Mouse (Mus musculus): Measurements from ENCODE around the gene Polr2l.

GRCm38 (mm10) chr7:141493729-141494128, 18.8 kb upstream of the Polr2l start:
- TF ChIP-seq CTCF (conservative IDR thresholded peaks at IDR 0.05; ENCODE audit: low read length) (no peak), NANOG (IDR thresholded peaks at IDR 0.05; ENCODE audit: borderline replicate concordance, low read length) (no peak), POU5F1 (IDR thresholded peaks at IDR 0.05; ENCODE audit: borderline replicate concordance, low read length) (no peak)
